Mouse (Mus musculus) kidney, embryonic 16.5 days (tissue): ENCODE results near the gene Sipa1l2. TPM values are rescaled to one million over a fixed set of nuclear protein-coding genes. Genes with fewer than 3 reads are reported as not detected.
A peak's percentile ranks its signal among the peaks of the same experiment; 100 is the strongest.

Source experiments
- ATAC-seq: fragments of 200-750 bp; cut with Nextera tagmentation; 2 replicates; pipeline ENCODE4 v1.8.0; 2017; ENCODE audit warnings: moderate TSS enrichment; ENCODE audit not compliant: low FRiP score, low TSS enrichment
- H3K27ac ChIP-seq: fragments of 300-500 bp; sonication (generic); 2 replicates; pipeline ENCODE4 v1.5.1; 2014; ENCODE audit warnings: low read length
- H3K27me3 ChIP-seq: fragments of 300-500 bp; sonication (generic); 2 replicates; pipeline ENCODE4 v1.6.1; 2014; ENCODE audit warnings: low read length, control low read depth, mixed read lengths; ENCODE audit not compliant: insufficient read depth
- H3K36me3 ChIP-seq: fragments of 300-500 bp; sonication (generic); 2 replicates; pipeline ENCODE4 v1.6.1; 2014; ENCODE audit warnings: low read length, control low read depth, mixed read lengths; ENCODE audit not compliant: insufficient read depth
- H3K4me1 ChIP-seq: fragments of 300-500 bp; sonication (generic); 2 replicates; pipeline ENCODE4 v1.6.1; 2014; ENCODE audit warnings: low read length, control low read depth, mixed read lengths; ENCODE audit not compliant: insufficient read depth
- H3K4me2 ChIP-seq: fragments of 300-500 bp; sonication (generic); replicated peaks from 2 replicates; pipeline ENCODE4 v1.6.1; 2014; ENCODE audit warnings: low read depth, low read length
- H3K4me3 ChIP-seq: fragments of 300-500 bp; sonication (generic); 2 replicates; pipeline ENCODE4 v1.5.1; 2014; ENCODE audit warnings: mild to moderate bottlenecking, low read length
- H3K9ac ChIP-seq: fragments of 300-500 bp; sonication (generic); replicated peaks from 2 replicates; pipeline ENCODE4 v1.6.1; 2014; ENCODE audit warnings: low read length
- H3K9me3 ChIP-seq: fragments of 300-500 bp; sonication (generic); 2 replicates; pipeline ENCODE4 v1.6.1; 2016; ENCODE audit warnings: low read length, control low read depth
- WGBS: fragments of 180-500 bp; shearing (Covaris S2); extraction: QIAGEN DNeasy Blood & Tissue Kit; methylation state at CpG from one replicate; pipeline ENCODE4 v1.1.7; 2014; 5-methylcytosine and 5-hydroxymethylcytosine counted together
- polyA plus RNA-seq: library from polyadenylated mRNA; unstranded; fragments of >200 nt; fragmentation: Nextera tagmentation; extraction: Ambion mirVana; gene quantifications from 2 replicates; pipeline ENCODE4 v1.2.1, GENCODE M21; 2015

Sipa1l2 gene
- polyA plus RNA-seq, 1 experiment from 2014 or later: 18.1 TPM

GRCm38 (mm10) chr8:125488747-125489146 is 80.9 kb downstream of the Sipa1l2 start:
- ATAC-seq: 0 out of 2 replicates have a peak, but pooled peaks have one; percentile 32
- no peaks in the 10 kb centered on the region for H3K27me3 ChIP-seq
- no peak overlapping the region for H3K9ac ChIP-seq
- H3K36me3 ChIP-seq: peaks cover 29% of the 10 kb centered on the region
- no peak overlapping the region for H3K27ac ChIP-seq
- peaks cover 12% of the 10 kb centered on the region for H3K4me1 ChIP-seq
- no peaks in the 10 kb centered on the region for H3K9me3 ChIP-seq
- WGBS: 18% methylated on average over 1 of the region's 1 CpGs
- no peak overlapping the region for H3K4me2 ChIP-seq
- no peak overlapping the region for H3K4me3 ChIP-seq

- Histone ChIP-seq H3K4me2 (no peak overlapping the region), H3K9me3 (no peaks in the 10 kb centered on the region), H3K27ac (no peak overlapping the region), H3K4me3 (no peak overlapping the region), H3K27me3 (no peaks in the 10 kb centered on the region), H3K4me1 (peaks cover 12% of the 10 kb centered on the region), H3K36me3 (peaks cover 29% of the 10 kb centered on the region), H3K9ac (no peak overlapping the region)
- 79% methylated on average over 3 of the region's 3 CpGs for WGBS
- no peak for ATAC-seq
These were observed 83.9 kb downstream of the Sipa1l2 start for GRCm38 (mm10) chr8:125485715-125486114.

DNA sequence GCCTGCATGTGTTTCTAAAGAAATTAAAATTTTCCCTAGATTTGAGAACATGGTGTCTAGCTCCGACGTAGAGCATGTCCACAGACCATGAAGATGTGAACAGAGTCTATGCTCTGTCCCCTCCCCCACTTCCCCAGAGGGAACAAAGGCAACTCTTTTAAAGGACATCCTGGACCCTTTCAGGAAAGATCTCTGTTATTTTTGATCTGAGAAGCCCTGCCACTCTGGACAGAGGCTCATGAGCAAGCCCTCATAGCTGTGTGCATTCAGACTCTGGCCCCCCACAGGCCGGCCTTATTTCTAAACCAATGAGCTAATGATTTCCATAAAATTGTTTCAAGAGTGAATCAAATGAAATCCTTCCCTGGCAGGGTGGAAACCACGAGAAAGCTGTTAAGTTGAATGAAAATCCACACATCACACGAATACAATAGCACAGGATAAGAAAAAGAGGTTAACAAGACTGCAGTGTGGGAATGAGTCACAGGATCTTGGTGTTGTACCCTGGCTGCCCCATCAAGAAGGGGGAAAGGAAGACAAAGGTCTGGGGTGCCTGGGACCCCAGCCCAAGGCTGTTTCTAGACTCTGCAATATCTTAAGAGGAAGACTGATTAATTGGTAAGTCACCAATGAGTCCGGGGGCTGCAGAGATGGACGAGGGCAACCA is 84.9 kb downstream of the Sipa1l2 start:
- Histone ChIP-seq H3K4me2 (no peak overlapping the region), H3K36me3 (peaks cover 34% of the 10 kb centered on the region), H3K9me3 (no peaks in the 10 kb centered on the region), H3K27me3 (no peaks in the 10 kb centered on the region), H3K9ac (no peak overlapping the region), H3K4me3 (no peak overlapping the region), H3K27ac (no peak overlapping the region), H3K4me1 (peaks cover 12% of the 10 kb centered on the region)
- 48% methylated on average over 7 of the region's 7 CpGs for WGBS
- ATAC-seq: 0 out of 2 replicates have a peak, but pooled peaks have one; percentile 20

GRCm38 (mm10) chr8:125482491-125483096 is 87.0 kb downstream of the Sipa1l2 start:
- Histone ChIP-seq H3K27ac (no peak overlapping the region), H3K9ac (no peak overlapping the region), H3K9me3 (no peaks in the 10 kb centered on the region), H3K36me3 (peaks cover 33% of the 10 kb centered on the region), H3K4me2 (no peak overlapping the region), H3K4me1 (peaks cover 12% of the 10 kb centered on the region), H3K27me3 (no peaks in the 10 kb centered on the region), H3K4me3 (no peak overlapping the region)
- ATAC-seq: no peak
- 55% methylated on average over 5 of the region's 5 CpGs for WGBS

DNA sequence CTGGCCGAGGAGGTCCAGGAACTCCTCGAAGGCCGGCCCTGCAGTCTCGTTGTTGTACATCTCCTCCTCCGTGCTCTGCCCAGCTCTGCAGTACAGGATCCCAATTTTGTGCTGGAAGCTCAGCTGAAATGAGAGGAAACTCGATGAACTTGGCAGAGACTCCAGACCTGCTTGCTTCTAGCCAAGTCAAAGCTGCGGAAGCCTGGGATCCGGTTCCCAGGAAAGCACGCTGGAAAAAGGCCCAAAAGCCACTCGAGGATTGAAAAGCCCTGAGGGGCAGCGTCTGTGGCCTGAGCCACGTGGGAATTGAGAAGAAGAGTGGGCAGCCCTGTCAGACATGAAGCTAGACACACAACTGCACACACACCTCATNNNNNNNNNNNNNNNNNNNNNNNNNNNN is 94.7 kb downstream of the Sipa1l2 start:
- Histone ChIP-seq H3K4me1 (no peaks in the 10 kb centered on the region), H3K36me3 (peaks cover 8% of the 10 kb centered on the region; the same call in 1 of the 2 replicates), H3K27me3 (no peaks in the 10 kb centered on the region), H3K4me3 (no peak overlapping the region), H3K27ac (peak overlapping the region; percentile 44), H3K9ac (no peak overlapping the region), H3K4me2 (no peak overlapping the region), H3K9me3 (no peaks in the 10 kb centered on the region)
- ATAC-seq: no peak
- 59% methylated on average over 12 of the region's 12 CpGs for WGBS

- WGBS: 66% methylated on average over 9 of the region's 9 CpGs
- no peaks in the 10 kb centered on the region for H3K9me3 ChIP-seq
- H3K9ac ChIP-seq: no peak overlapping the region
- peaks cover 19% of the 10 kb centered on the region for H3K36me3 ChIP-seq
- H3K4me1 ChIP-seq: no peaks in the 10 kb centered on the region
- ATAC-seq: no peak
- H3K4me3 ChIP-seq: no peak overlapping the region
- H3K27me3 ChIP-seq: no peaks in the 10 kb centered on the region
- no peak overlapping the region for H3K27ac ChIP-seq
- no peak overlapping the region for H3K4me2 ChIP-seq
These were observed 98.2 kb downstream of the Sipa1l2 start for GRCm38 (mm10) chr8:125471374-125471773.

DNA sequence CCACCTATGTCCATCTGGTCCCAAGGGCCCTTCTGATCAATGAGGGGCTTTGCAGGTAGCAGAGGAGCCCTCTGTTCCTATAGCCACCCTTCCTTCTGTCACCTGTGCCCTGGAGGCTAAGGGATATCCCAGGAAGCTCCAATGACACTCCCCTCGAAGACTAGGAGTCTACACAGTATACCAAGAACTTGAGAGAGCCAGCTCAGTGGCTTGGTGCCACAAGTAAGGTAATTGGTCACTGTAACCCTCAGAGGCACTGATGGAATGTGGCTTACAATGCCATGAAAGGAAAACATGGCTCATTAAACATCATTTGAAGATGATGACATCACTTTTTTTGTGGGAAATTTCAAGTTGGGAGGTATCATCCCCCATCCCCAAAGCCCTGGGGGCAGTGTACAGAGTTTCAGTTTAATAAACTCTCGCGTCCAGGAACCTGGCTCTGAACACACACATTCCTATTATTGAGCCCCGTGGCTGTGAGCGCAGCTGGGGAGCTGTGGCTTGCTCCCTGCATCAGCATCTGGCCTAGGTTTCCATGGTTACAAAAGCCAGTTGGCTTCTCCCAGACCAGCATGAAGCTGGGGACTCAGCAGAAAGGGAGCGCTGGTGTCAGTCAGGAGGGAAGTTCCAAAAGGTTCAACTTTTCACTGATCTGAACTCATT is 104.3 kb downstream of the Sipa1l2 start:
- Histone ChIP-seq H3K4me3 (no peak overlapping the region), H3K36me3 (peaks cover 23% of the 10 kb centered on the region), H3K9me3 (no peaks in the 10 kb centered on the region), H3K27me3 (no peaks in the 10 kb centered on the region), H3K4me1 (peaks cover 25% of the 10 kb centered on the region), H3K9ac (no peak overlapping the region), H3K27ac (no peak overlapping the region), H3K4me2 (no peak overlapping the region)
- 50% methylated on average over 6 of the region's 6 CpGs for WGBS
- no peak for ATAC-seq

GRCm38 (mm10) chr8:125462901-125463300 is 106.7 kb downstream of the Sipa1l2 start:
- no peak for ATAC-seq

DNA sequence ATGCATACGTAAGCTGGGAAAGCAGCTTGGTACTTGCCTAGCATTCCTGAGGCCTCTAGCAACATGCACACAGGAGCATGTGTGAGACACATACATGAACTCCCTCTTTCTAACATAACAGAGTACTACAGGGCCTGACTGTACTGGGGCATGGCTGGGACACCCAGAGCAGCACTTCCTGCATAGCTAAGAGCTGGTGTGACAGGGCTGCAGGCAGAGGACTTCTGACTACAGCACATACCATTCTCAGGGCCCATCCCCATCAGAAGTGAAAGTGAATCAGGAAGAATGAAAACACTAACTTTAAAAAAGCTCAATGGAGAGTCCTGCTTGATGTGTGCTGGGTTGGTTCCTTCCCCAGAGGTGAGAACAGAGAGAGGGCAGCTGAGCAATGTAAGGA is 108.1 kb downstream of the Sipa1l2 start:
- 92% methylated on average over 1 of the region's 1 CpGs for WGBS
- H3K9me3 ChIP-seq: no peaks in the 10 kb centered on the region
- no peak overlapping the region for H3K4me3 ChIP-seq
- H3K36me3 ChIP-seq: peaks cover 6% of the 10 kb centered on the region
- no peak for ATAC-seq
- no peaks in the 10 kb centered on the region for H3K27me3 ChIP-seq
- no peak overlapping the region for H3K4me2 ChIP-seq
- peak overlapping the region; percentile 43; the same call in 1 of the 2 replicates for H3K27ac ChIP-seq
- H3K4me1 ChIP-seq: peaks cover 26% of the 10 kb centered on the region
- H3K9ac ChIP-seq: no peak overlapping the region

More at GRCm38 (mm10) chr8:125462901-125463300, 106.7 kb downstream of the Sipa1l2 start:
- WGBS: 64% methylated on average over 7 of the region's 7 CpGs
- no peak overlapping the region for H3K4me3 ChIP-seq
- H3K4me1 ChIP-seq: peaks cover 26% of the 10 kb centered on the region
- peaks cover 14% of the 10 kb centered on the region for H3K36me3 ChIP-seq
- H3K4me2 ChIP-seq: no peak overlapping the region
- no peak overlapping the region for H3K9ac ChIP-seq
- H3K27ac ChIP-seq: no peak overlapping the region
- no peaks in the 10 kb centered on the region for H3K27me3 ChIP-seq
- H3K9me3 ChIP-seq: no peaks in the 10 kb centered on the region

- H3K27me3 ChIP-seq: no peaks in the 10 kb centered on the region
- WGBS: 50% methylated on average over 6 of the region's 6 CpGs
- H3K4me1 ChIP-seq: peaks cover 26% of the 10 kb centered on the region
- no peaks in the 10 kb centered on the region for H3K9me3 ChIP-seq
- H3K4me2 ChIP-seq: no peak overlapping the region
- H3K4me3 ChIP-seq: no peak overlapping the region
- H3K27ac ChIP-seq: no peak overlapping the region
- H3K9ac ChIP-seq: no peak overlapping the region
- peaks cover 6% of the 10 kb centered on the region for H3K36me3 ChIP-seq
- ATAC-seq: no peak
These were observed 109.0 kb downstream of the Sipa1l2 start for GRCm38 (mm10) chr8:125460602-125461001.
